Mouse (Mus musculus) spleen, postnatal 36 days (tissue): ENCODE data around the gene Slc17a3.

Experiments used
- DNase-seq, 2 experiments: peaks; one replicate each; pipeline ENCODE4 v3.0.0; 2022; ENCODE audit warnings: low spot score in 2 of 2, mixed read lengths in 1 of 2

The Slc17a3 gene

GRCm38 (mm10) chr13:23873141-23873540 lies 33.9 kb downstream of the Slc17a3 start:
- DNase-seq: no peak

- no peak for DNase-seq
These were observed 39.9 kb downstream of the Slc17a3 start for GRCm38 (mm10) chr13:23879106-23879505.

- DNase-seq: peak; percentile 10 to 23
These were observed 40.4 kb downstream of the Slc17a3 start for GRCm38 (mm10) chr13:23879636-23880035.

GRCm38 (mm10) chr13:23885540-23885939 lies 46.3 kb downstream of the Slc17a3 start:
- DNase-seq: peak; percentile 37 to 42

- no peak for DNase-seq
These were observed 47.9 kb downstream of the Slc17a3 start for GRCm38 (mm10) chr13:23887026-23887725.

GRCm38 (mm10) chr13:23889011-23889605 lies 49.9 kb downstream of the Slc17a3 start:
- DNase-seq: no peak

GRCm38 (mm10) chr13:23892592-23893268 lies 53.5 kb downstream of the Slc17a3 start:
- no peak for DNase-seq

GRCm38 (mm10) chr13:23893269-23893593 lies 54.0 kb downstream of the Slc17a3 start:
- DNase-seq: no peak

- peak; percentile 26 to 37 for DNase-seq
These were observed 59.0 kb downstream of the Slc17a3 start for GRCm38 (mm10) chr13:23898242-23898641.

- DNase-seq: no peak
These were observed 67.7 kb downstream of the Slc17a3 start for GRCm38 (mm10) chr13:23906906-23907305.

GRCm38 (mm10) chr13:23910121-23910520 lies 70.9 kb downstream of the Slc17a3 start:
- DNase-seq: no peak
